Mouse (Mus musculus): Measurements from ENCODE around the gene Grm8. TPM values are rescaled to one million over a fixed set of nuclear protein-coding genes. Genes with fewer than 3 reads are reported as not detected.
A peak's percentile ranks its signal among the peaks of the same experiment; 100 is the strongest.

Grm8 gene
- not detected in 2 replicates for polyA plus RNA-seq (2015; fragmentation: Nextera tagmentation; extraction: Ambion mirVana)

DNA sequence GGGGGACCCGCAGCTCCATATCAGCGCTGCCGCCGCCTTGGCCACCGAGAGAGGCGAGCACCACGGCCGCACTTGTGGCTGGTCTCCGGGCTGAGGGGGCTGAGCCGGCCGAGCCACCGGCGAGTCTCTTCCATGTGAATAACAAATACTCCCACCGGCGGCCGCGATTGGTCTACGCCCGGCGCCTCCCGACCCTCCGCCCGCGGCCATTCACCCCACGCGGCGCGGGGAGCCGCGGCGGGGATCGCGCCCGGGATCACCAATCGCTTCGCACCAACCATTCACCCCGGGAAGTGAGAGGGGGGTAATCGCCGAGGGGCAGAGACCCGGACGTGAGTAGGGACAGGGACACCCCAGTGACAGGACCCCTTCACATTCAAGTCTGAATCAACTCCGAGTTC lies at the start of gene Grm8:
TSS of gene Grm8 (minus strand) at position 178 of the 401 bp plus-strand sequence.
- Histone ChIP-seq H3K9ac (no peak within 1 kb of the TSS), H3K9me3 (replicated peaks) (no peaks in the 10 kb centered on the region), H3K27ac (replicated peaks) (no peak within 1 kb of the TSS), H3K4me1 (replicated peaks) (peaks cover 14% of the 10 kb centered on the region), H3K36me3 (replicated peaks) (no peaks in the 10 kb centered on the region), H3K27me3 (peaks cover 71% of the 10 kb centered on the region), H3K4me2 (peak within 1 kb of the TSS; percentile 75), H3K4me3 (replicated peaks) (peak within 1 kb of the TSS; percentile 51)
- WGBS (ENCODE audit: insufficient replicate concordance): under 1% methylated on average over 42 of the region's 42 CpGs
- ATAC-seq (ENCODE audit: insufficient read depth): no peak

DNA sequence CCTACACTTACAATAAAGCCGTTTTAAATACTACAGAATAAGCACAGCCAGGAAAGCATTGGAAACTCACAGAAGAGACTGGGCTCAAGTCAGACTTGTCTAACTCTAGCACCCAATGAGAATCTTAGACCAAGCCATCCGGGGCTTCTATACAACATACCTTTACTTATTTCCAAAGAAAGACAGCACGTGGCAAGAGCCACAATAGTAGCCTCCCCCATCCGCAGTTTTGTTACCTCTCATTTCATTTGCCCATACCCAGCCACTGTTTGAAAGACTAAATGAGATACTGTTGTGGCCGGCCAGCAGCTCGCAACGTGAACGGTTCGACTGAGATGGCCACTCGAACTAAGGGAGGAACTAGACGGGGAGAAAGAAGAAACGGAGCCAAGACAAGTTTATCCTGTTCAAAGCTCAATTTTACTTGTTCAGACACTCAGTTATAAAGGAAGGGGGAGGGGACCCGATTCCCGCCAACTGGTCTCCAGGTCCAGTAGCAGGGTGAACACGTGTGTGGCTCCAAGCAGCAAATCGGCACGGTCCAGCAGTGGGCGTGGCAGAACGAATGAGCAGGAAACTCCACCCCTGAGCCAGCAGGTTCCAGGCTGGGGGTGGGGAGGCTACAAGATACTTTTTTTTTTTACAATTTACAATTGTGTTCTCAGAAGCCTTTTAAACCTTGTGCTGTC lies 35.0 kb upstream of the Grm8 start:
- Histone ChIP-seq H3K9ac (no peak overlapping the region), H3K36me3 (replicated peaks) (no peaks in the 10 kb centered on the region), H3K4me2 (peak overlapping the region; percentile 13), H3K27me3 (no peaks in the 10 kb centered on the region), H3K4me1 (replicated peaks) (no peaks in the 10 kb centered on the region), H3K4me3 (replicated peaks) (no peak overlapping the region), H3K27ac (replicated peaks) (no peak overlapping the region), H3K9me3 (replicated peaks) (no peaks in the 10 kb centered on the region)
- WGBS (ENCODE audit: insufficient replicate concordance): 58% methylated on average over 19 of the region's 19 CpGs
- no peak for ATAC-seq (ENCODE audit: insufficient read depth)

DNA sequence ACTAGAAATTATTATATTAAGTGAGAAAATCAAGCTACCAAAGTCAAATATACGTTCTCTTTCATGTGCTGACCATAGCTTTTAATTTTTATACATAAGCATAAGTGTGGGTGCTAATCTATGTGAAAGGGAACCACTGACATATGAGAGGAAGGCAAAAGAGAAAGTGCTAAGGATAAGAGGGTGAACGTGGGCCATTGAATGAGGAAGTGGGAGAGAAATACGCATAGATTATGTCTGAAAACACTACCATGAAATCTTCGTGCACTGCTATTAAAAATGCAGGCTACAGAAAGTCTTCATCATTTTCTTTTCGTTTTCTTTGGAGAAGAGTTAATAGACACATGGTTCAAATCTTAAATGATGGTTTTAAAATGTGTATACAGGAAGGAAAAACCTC lies 25.4 kb upstream of the Grm8 start:
- ATAC-seq (ENCODE audit: insufficient read depth): no peak
- 35% methylated on average over 5 of the region's 5 CpGs for WGBS (ENCODE audit: insufficient replicate concordance)
- Histone ChIP-seq H3K36me3 (replicated peaks) (no peaks in the 10 kb centered on the region), H3K27me3 (no peaks in the 10 kb centered on the region), H3K4me3 (replicated peaks) (no peak overlapping the region), H3K9ac (no peak overlapping the region), H3K4me1 (replicated peaks) (no peaks in the 10 kb centered on the region), H3K9me3 (replicated peaks) (no peaks in the 10 kb centered on the region), H3K4me2 (no peak overlapping the region), H3K27ac (replicated peaks) (no peak overlapping the region)

DNA sequence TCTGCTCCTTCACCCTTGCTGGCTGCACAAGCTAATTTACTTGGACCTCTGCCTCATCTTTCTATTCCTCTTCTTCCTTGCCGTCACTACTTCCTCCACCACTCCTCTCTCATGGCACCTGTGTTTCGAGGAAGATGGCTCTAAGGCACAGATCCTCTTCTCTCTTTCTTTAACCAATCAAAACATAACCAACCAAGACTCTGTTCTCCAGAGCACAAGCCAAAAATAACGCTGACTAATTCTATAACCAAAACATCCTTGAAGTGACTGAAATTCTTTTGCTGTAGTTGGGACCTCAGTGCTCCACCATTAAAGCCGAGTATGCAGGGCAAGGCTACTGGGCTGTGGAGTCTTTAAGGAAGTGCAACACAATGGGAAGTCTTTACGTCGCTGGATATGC lies 11.5 kb upstream of the Grm8 start:
- H3K27ac ChIP-seq (replicated peaks): no peak overlapping the region
- H3K36me3 ChIP-seq (replicated peaks): no peaks in the 10 kb centered on the region
- H3K9ac ChIP-seq: no peak overlapping the region
- H3K27me3 ChIP-seq: no peaks in the 10 kb centered on the region
- no peak overlapping the region for H3K4me2 ChIP-seq
- H3K9me3 ChIP-seq (replicated peaks): no peaks in the 10 kb centered on the region
- WGBS (ENCODE audit: insufficient replicate concordance): 43% methylated on average over 6 of the region's 6 CpGs
- H3K4me1 ChIP-seq (replicated peaks): no peaks in the 10 kb centered on the region
- H3K4me3 ChIP-seq (replicated peaks): no peak overlapping the region
- no peak for ATAC-seq (ENCODE audit: insufficient read depth)

DNA sequence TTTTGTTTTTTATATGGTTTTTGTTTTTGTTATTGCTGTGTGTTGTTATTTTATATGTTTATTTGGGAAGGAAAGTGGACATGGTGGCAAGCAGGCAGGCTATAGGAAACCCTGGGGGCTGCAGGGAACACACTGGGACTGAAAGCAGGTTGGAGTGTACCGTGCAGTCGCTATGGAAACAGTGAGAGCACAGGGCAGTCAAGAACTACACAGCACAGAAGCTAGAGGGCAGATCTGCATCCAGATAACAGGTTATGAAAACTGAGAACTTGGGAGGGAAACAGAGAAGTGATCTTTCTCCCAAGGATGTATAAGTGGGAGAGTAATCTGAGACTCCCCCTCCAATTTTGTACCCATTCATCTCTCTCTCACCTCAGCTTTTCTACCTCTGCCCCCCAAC lies 7.4 kb upstream of the Grm8 start:
- Histone ChIP-seq H3K4me3 (replicated peaks) (no peak overlapping the region), H3K4me1 (replicated peaks) (no peaks in the 10 kb centered on the region), H3K9me3 (replicated peaks) (no peaks in the 10 kb centered on the region), H3K27me3 (peaks cover 2% of the 10 kb centered on the region), H3K9ac (no peak overlapping the region), H3K27ac (replicated peaks) (no peak overlapping the region), H3K36me3 (replicated peaks) (no peaks in the 10 kb centered on the region), H3K4me2 (no peak overlapping the region)
- no peak for ATAC-seq (ENCODE audit: insufficient read depth)
- 22% methylated on average over 2 of the region's 2 CpGs for WGBS (ENCODE audit: insufficient replicate concordance)

DNA sequence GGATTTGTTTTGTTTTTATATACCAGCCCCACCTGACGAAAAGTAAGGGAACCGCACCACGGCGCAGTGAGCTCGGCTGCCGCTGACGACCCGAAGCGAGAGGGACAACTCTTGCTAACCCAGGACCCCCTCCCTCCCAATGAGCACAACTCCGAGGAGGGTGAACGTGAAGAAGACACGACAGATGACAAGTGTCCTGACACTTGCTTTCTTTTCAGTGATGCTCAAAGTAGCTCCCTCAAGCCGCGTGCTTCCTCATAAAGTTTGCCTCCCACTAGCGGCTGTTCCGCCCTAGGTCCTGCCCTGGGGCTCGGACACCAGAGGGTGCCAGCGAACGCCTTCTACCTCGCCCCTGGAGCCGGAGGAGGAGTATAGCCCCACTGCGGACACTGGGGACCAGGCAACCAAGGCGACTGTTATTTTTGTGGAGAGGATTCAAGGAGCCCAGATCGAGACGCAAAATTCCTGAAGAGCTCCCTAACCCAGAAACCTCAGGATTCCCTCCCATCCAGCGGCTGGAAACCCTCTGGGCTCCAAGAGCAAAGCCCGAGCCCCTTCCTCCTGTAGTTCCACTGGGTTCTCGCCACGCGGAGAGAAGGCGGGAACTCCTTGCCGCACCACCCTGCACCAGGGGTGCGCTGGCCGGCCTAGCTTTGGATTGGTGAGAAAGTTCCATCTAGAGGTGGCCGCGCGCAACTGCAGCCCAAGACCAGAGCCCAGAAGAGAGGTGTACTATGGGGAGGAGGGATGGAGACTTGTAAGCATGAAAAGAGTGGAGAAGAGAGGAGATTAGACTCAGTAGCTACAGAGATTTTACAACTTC lies 644 bp upstream of the Grm8 start:
- H3K9ac ChIP-seq: no peak overlapping the region
- peak overlapping the region; percentile 51 for H3K4me3 ChIP-seq (replicated peaks)
- H3K4me2 ChIP-seq: peak overlapping the region; percentile 75
- no peak overlapping the region for H3K27ac ChIP-seq (replicated peaks)
- peaks cover 66% of the 10 kb centered on the region for H3K27me3 ChIP-seq
- peaks cover 14% of the 10 kb centered on the region for H3K4me1 ChIP-seq (replicated peaks)
- no peaks in the 10 kb centered on the region for H3K9me3 ChIP-seq (replicated peaks)
- WGBS (ENCODE audit: insufficient replicate concordance): under 1% methylated on average over 37 of the region's 37 CpGs
- ATAC-seq (ENCODE audit: insufficient read depth): peak; percentile 70
- H3K36me3 ChIP-seq (replicated peaks): no peaks in the 10 kb centered on the region

DNA sequence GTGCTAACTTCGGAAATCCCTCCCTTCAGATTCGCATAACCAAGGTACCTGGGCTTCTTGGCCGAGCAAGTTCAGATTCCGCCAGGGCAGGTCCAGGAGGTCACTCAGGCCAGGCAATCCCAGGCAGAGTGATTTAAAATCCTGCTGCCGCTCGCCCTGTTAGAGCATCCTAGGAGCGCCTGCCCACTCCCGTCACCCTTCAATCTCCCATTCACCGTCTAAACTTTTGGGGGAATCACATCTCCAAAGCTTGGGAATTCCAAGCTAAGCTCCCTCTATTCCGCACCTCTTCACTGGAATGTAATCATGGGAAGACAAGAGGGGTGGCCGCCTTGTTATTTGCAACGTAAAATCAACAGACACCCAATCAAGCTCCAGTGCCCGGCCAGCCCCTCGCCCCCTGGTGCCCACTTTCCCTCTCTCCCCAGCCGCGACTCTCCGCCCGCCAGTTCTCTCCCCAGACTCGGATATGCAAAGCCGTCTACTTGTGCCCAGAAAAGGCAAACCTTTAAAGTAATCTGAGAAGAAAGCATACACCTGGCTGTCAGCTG lies 652 bp downstream of the Grm8 start:
- Histone ChIP-seq H3K4me3 (replicated peaks) (peak overlapping the region; percentile 51), H3K4me2 (peak overlapping the region; percentile 75), H3K9ac (no peak overlapping the region), H3K27ac (replicated peaks) (no peak overlapping the region), H3K4me1 (replicated peaks) (peaks cover 14% of the 10 kb centered on the region), H3K27me3 (peaks cover 77% of the 10 kb centered on the region), H3K36me3 (replicated peaks) (no peaks in the 10 kb centered on the region), H3K9me3 (replicated peaks) (no peaks in the 10 kb centered on the region)
- no peak for ATAC-seq (ENCODE audit: insufficient read depth)
- WGBS (ENCODE audit: insufficient replicate concordance): 1% methylated on average over 20 of the region's 20 CpGs

DNA sequence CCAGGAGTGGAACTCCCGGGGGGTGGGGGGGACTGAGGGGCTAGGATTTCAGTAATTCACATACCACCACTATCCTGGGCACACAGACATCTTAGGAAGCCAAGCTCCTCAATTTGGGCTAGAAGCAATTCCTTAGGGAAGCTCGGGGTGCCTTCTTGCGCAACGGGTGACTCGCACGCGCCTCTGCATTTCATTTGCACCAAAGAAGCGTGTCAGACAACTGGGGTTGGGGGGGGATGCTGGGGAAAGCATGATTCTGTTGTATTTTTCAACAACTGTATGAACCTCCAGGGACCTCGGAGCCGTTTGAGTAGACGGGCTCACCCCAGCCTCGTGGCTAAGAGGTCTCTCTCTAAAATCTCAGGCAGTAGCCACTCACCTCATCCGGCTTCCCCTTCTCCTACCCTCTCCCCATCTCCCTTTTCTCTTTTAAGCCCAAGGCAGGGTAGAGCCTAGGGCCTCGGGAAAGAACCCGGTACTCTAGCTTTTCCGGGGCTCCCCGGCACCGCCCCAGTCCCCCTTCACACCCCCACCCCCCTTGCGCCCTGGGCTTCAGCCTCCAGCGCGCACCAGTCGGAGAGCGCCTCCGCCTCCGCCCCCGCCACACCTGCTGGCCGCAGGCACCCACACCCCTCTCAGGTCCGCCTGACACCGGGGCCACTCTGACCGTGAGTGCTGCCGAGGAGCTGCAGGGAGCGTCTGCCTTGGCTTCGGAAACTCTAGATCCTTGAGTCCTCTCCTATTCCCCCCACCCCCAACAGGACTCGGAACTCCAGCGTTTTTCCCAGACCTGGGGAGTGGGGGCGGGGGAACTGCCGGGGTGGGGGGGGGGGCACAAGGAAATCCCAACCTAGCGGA lies 1.5 kb downstream of the Grm8 start:
- Histone ChIP-seq H3K4me3 (replicated peaks) (no peak overlapping the region), H3K9ac (no peak overlapping the region), H3K27me3 (peaks cover 77% of the 10 kb centered on the region), H3K4me1 (replicated peaks) (peaks cover 14% of the 10 kb centered on the region), H3K36me3 (replicated peaks) (no peaks in the 10 kb centered on the region), H3K9me3 (replicated peaks) (no peaks in the 10 kb centered on the region), H3K4me2 (no peak overlapping the region; the same call in 1 of the 2 replicates), H3K27ac (replicated peaks) (no peak overlapping the region)
- ATAC-seq (ENCODE audit: insufficient read depth): no peak
- 2% methylated on average over 38 of the region's 38 CpGs for WGBS (ENCODE audit: insufficient replicate concordance)

DNA sequence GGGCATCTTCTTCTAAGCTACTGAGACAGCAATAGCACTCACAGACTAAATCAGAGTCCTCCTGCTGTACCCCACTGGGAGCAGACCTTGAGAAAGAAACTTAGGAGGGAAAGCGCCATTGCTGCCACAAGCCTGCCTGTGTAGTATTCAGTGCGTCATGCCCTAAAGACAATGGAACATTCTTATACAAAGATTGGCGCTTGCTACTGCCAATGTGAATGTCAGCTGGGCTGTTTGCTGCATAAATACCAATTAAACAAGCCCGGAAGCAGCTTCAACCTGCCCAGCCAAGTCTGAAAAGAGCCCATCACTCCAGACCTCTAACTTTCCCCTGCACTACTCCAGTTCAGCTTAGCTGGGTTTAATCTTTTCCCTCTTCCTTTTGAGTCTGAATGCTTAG lies 2.9 kb downstream of the Grm8 start:
- Histone ChIP-seq H3K4me1 (replicated peaks) (peaks cover 14% of the 10 kb centered on the region), H3K4me2 (no peak overlapping the region), H3K9me3 (replicated peaks) (no peaks in the 10 kb centered on the region), H3K27me3 (peaks cover 72% of the 10 kb centered on the region), H3K36me3 (replicated peaks) (no peaks in the 10 kb centered on the region), H3K27ac (replicated peaks) (no peak overlapping the region), H3K4me3 (replicated peaks) (no peak overlapping the region), H3K9ac (no peak overlapping the region)
- WGBS (ENCODE audit: insufficient replicate concordance): 14% methylated on average over 4 of the region's 4 CpGs
- no peak for ATAC-seq (ENCODE audit: insufficient read depth)

DNA sequence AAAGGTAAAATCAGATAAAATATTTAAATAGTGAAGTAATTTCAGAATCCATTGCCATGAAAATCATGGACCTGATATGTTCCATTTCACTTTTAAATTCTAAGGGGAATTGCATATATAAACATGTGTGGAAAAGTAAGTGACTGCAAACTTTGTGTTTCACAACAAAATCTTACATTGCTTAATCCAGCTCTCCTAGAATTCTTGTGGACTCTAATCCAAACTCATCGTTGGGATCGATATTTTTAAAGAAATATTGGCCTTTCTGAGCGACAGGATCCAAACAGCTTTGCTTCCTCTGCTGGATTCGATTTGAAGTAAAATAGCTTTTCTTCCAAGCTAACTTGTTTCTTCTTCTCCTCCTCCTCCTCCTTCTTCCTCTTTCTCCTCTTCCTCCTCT lies 6.1 kb downstream of the Grm8 start:
- no peaks in the 10 kb centered on the region for H3K9me3 ChIP-seq (replicated peaks)
- 73% methylated on average over 4 of the region's 4 CpGs for WGBS (ENCODE audit: insufficient replicate concordance)
- H3K4me2 ChIP-seq: no peak overlapping the region
- H3K4me1 ChIP-seq (replicated peaks): no peaks in the 10 kb centered on the region
- no peak overlapping the region for H3K27ac ChIP-seq (replicated peaks)
- no peaks in the 10 kb centered on the region for H3K36me3 ChIP-seq (replicated peaks)
- H3K27me3 ChIP-seq: peaks cover 43% of the 10 kb centered on the region
- no peak overlapping the region for H3K4me3 ChIP-seq (replicated peaks)
- no peak overlapping the region for H3K9ac ChIP-seq
- no peak for ATAC-seq (ENCODE audit: insufficient read depth)

DNA sequence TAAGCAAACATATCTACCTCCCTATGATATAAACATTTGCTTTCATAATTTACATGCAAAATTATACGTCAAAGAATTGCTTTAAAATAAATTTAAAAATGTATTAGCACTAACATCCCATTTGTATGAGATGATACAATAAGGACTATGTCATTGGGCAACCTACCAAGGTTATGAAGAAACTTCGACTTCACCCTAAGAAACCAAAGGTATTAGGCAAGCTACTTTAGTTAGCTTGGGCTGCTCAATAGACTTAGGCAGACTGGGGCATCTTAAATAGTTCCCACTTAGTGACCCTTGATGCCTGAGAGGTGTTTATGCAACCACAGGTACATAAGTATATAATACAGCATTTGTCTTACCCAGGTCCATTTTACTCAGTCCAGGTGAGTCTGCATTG lies 19.5 kb downstream of the Grm8 start:
- WGBS (ENCODE audit: insufficient replicate concordance): 60% methylated on average over 2 of the region's 2 CpGs
- H3K4me2 ChIP-seq: no peak overlapping the region
- no peaks in the 10 kb centered on the region for H3K36me3 ChIP-seq (replicated peaks)
- ATAC-seq (ENCODE audit: insufficient read depth): no peak
- H3K4me1 ChIP-seq (replicated peaks): no peaks in the 10 kb centered on the region
- no peak overlapping the region for H3K4me3 ChIP-seq (replicated peaks)
- H3K27me3 ChIP-seq: no peaks in the 10 kb centered on the region
- H3K27ac ChIP-seq (replicated peaks): no peak overlapping the region
- no peak overlapping the region for H3K9ac ChIP-seq
- no peaks in the 10 kb centered on the region for H3K9me3 ChIP-seq (replicated peaks)

Data from liver, embryonic 15.5 days (tissue).